Mouse (Mus musculus) forebrain, embryonic 14.5 days (tissue): Measurements from ENCODE around the gene Gm10260. TPM values are rescaled to one million over a fixed set of nuclear protein-coding genes. Genes with fewer than 3 reads are reported as not detected.

Source experiments
- ATAC-seq: fragments of 200-750 bp; cut with Nextera tagmentation; 2 replicates; pipeline ENCODE4 v1.8.0; 2017; ENCODE audit warnings: mild to moderate bottlenecking, moderate library complexity
- DNase-seq: peaks from one replicate; pipeline ENCODE4 v3.0.0-alpha.2; 2015; ENCODE audit warnings: low spot score
- H3K27ac ChIP-seq: fragments of 300-500 bp; sonication (generic); 2 replicates; pipeline ENCODE4 v1.5.1; 2014; ENCODE audit warnings: low read depth, mild to moderate bottlenecking, control low read depth, low read length, moderate library complexity
- H3K27me3 ChIP-seq: fragments of 300-500 bp; sonication (generic); replicated peaks from 2 replicates; pipeline ENCODE4 v1.6.1; 2014; ENCODE audit warnings: low read length, control low read depth, mixed read lengths; ENCODE audit not compliant: control insufficient read depth, insufficient read depth
- H3K36me3 ChIP-seq: fragments of 300-500 bp; sonication (generic); 2 replicates; pipeline ENCODE4 v1.6.1; 2014; ENCODE audit warnings: low read length, control low read depth; ENCODE audit not compliant: control insufficient read depth, insufficient read depth
- H3K4me1 ChIP-seq: fragments of 300-500 bp; sonication (generic); 2 replicates; pipeline ENCODE4 v1.6.1; 2014; ENCODE audit warnings: antibody characterized with exemption, low read length, control low read depth; ENCODE audit not compliant: control insufficient read depth, insufficient read depth
- H3K4me2 ChIP-seq: fragments of 300-500 bp; sonication (generic); 2 replicates; pipeline ENCODE4 v1.6.1; 2014; ENCODE audit warnings: mild to moderate bottlenecking, control low read depth, low read length
- H3K4me3 ChIP-seq: fragments of 300-500 bp; sonication (generic); 2 replicates; pipeline ENCODE4 v1.5.1; 2014; ENCODE audit warnings: low read depth, low read length, control low read depth
- H3K9ac ChIP-seq: fragments of 300-500 bp; sonication (generic); 2 replicates; pipeline ENCODE4 v1.6.1; 2014; ENCODE audit warnings: mild to moderate bottlenecking, low read length, control low read depth, moderate library complexity
- H3K9me3 ChIP-seq: fragments of 300-500 bp; sonication (generic); replicated peaks from 2 replicates; pipeline ENCODE4 v1.6.1; 2016; ENCODE audit warnings: low read length, control low read depth, mixed read lengths; ENCODE audit not compliant: control insufficient read depth
- WGBS: fragments of 180-500 bp; shearing (Covaris S2); extraction: QIAGEN DNeasy Blood & Tissue Kit; methylation state at CpG from one replicate; pipeline ENCODE4 v1.1.7; 2014; 5-methylcytosine and 5-hydroxymethylcytosine counted together
- polyA plus RNA-seq: library from polyadenylated mRNA; unstranded; fragments of >200 nt; fragmentation: Nextera tagmentation; extraction: Ambion mirVana; gene quantifications from 2 replicates; pipeline ENCODE4 v1.2.1, GENCODE M21; 2014

Gene Gm10260
- polyA plus RNA-seq, 1 experiment from 2014 or later, result 2.9 TPM

GRCm38 (mm10) chr13:97763436-97763835, 3.0 kb upstream of the Gm10260 start:
- no peak overlapping the region for H3K9ac ChIP-seq
- no peaks in the 10 kb centered on the region for H3K9me3 ChIP-seq
- no peak overlapping the region for H3K4me3 ChIP-seq
- H3K27ac ChIP-seq, result no peak overlapping the region
- no peaks in the 10 kb centered on the region for H3K36me3 ChIP-seq
- peaks cover 12% of the 10 kb centered on the region for H3K4me1 ChIP-seq
- 65% methylated on average over 6 of the region's 6 CpGs for WGBS
- peak; percentile 39 for DNase-seq
- ATAC-seq, result peak; percentile 20; the same call in 1 of the 2 replicates
- no peak overlapping the region for H3K4me2 ChIP-seq
- H3K27me3 ChIP-seq, result no peaks in the 10 kb centered on the region

- Histone ChIP-seq H3K9ac (no peak overlapping the region), H3K4me3 (no peak overlapping the region), H3K9me3 (no peaks in the 10 kb centered on the region), H3K27ac (no peak overlapping the region), H3K4me1 (peaks cover 13% of the 10 kb centered on the region), H3K4me2 (no peak overlapping the region), H3K36me3 (no peaks in the 10 kb centered on the region), H3K27me3 (no peaks in the 10 kb centered on the region)
- DNase-seq, result no peak
- no peak for ATAC-seq
- WGBS, result 95% methylated on average over 8 of the region's 8 CpGs
These were observed 1.7 kb upstream of the Gm10260 start for GRCm38 (mm10) chr13:97762121-97762520.

- no peak overlapping the region for H3K9ac ChIP-seq
- ATAC-seq, result peak; percentile 88
- H3K4me1 ChIP-seq, result peaks cover 16% of the 10 kb centered on the region
- no peak overlapping the region for H3K4me3 ChIP-seq
- no peaks in the 10 kb centered on the region for H3K36me3 ChIP-seq
- H3K9me3 ChIP-seq, result no peaks in the 10 kb centered on the region
- 8% methylated on average over 4 of the region's 4 CpGs for WGBS
- H3K27me3 ChIP-seq, result no peaks in the 10 kb centered on the region
- no peak overlapping the region for H3K4me2 ChIP-seq
- DNase-seq, result peak; percentile 86
- peak overlapping the region; percentile 72 for H3K27ac ChIP-seq
These were observed 3.4 kb downstream of the Gm10260 start for GRCm38 (mm10) chr13:97757033-97757432.

GRCm38 (mm10) chr13:97756091-97756490, 4.3 kb downstream of the Gm10260 start:
- H3K27ac ChIP-seq, result peak overlapping the region; percentile 72
- no peak overlapping the region for H3K4me3 ChIP-seq
- no peaks in the 10 kb centered on the region for H3K27me3 ChIP-seq
- WGBS, result 80% methylated on average over 6 of the region's 6 CpGs
- no peak overlapping the region for H3K4me2 ChIP-seq
- no peaks in the 10 kb centered on the region for H3K36me3 ChIP-seq
- H3K9ac ChIP-seq, result no peak overlapping the region
- DNase-seq (no peak), ATAC-seq (no peak)
- no peaks in the 10 kb centered on the region for H3K9me3 ChIP-seq
- peaks cover 21% of the 10 kb centered on the region for H3K4me1 ChIP-seq

- peaks cover 42% of the 10 kb centered on the region for H3K4me1 ChIP-seq
- 17% methylated on average over 4 of the region's 4 CpGs for WGBS
- no peaks in the 10 kb centered on the region for H3K36me3 ChIP-seq
- DNase-seq (peak; percentile 67), ATAC-seq (no peak)
- H3K9me3 ChIP-seq, result no peaks in the 10 kb centered on the region
- H3K4me3 ChIP-seq, result no peak overlapping the region
- peak overlapping the region; percentile 82 for H3K27ac ChIP-seq
- H3K4me2 ChIP-seq, result no peak overlapping the region
- H3K27me3 ChIP-seq, result no peaks in the 10 kb centered on the region
- no peak overlapping the region for H3K9ac ChIP-seq
These were observed 9.5 kb downstream of the Gm10260 start for GRCm38 (mm10) chr13:97750851-97751381.

GRCm38 (mm10) chr13:97747037-97747860, 13.2 kb downstream of the Gm10260 start:
- H3K9ac ChIP-seq, result no peak overlapping the region
- H3K4me3 ChIP-seq, result 0 out of 2 replicates have a peak overlapping the region, but pooled peaks have one; percentile 10
- H3K27ac ChIP-seq, result peak overlapping the region; percentile 79
- peak; percentile 86 for ATAC-seq
- peak; percentile 94 for DNase-seq
- H3K36me3 ChIP-seq, result no peaks in the 10 kb centered on the region
- no peaks in the 10 kb centered on the region for H3K9me3 ChIP-seq
- H3K4me1 ChIP-seq, result peaks cover 55% of the 10 kb centered on the region
- no peaks in the 10 kb centered on the region for H3K27me3 ChIP-seq
- H3K4me2 ChIP-seq, result peak overlapping the region; percentile 47
- 2% methylated on average over 20 of the region's 20 CpGs for WGBS

- H3K27ac ChIP-seq, result 0 out of 2 replicates have a peak overlapping the region, but pooled peaks have one; percentile 46
- no peak for ATAC-seq
- no peak overlapping the region for H3K4me2 ChIP-seq
- 44% methylated on average over 7 of the region's 7 CpGs for WGBS
- peaks cover 41% of the 10 kb centered on the region for H3K4me1 ChIP-seq
- H3K36me3 ChIP-seq, result no peaks in the 10 kb centered on the region
- DNase-seq, result peak; percentile 56
- no peak overlapping the region for H3K9ac ChIP-seq
- no peaks in the 10 kb centered on the region for H3K27me3 ChIP-seq
- no peak overlapping the region for H3K4me3 ChIP-seq
- H3K9me3 ChIP-seq, result no peaks in the 10 kb centered on the region
These were observed 15.8 kb downstream of the Gm10260 start for GRCm38 (mm10) chr13:97744669-97745068.

- ATAC-seq, result no peak
- Histone ChIP-seq H3K27ac (no peak overlapping the region), H3K36me3 (no peaks in the 10 kb centered on the region), H3K4me2 (no peak overlapping the region), H3K9me3 (no peaks in the 10 kb centered on the region), H3K4me3 (no peak overlapping the region), H3K4me1 (peaks cover 40% of the 10 kb centered on the region), H3K27me3 (no peaks in the 10 kb centered on the region), H3K9ac (no peak overlapping the region)
- DNase-seq, result no peak
- 38% methylated on average over 2 of the region's 2 CpGs for WGBS
These were observed 16.4 kb downstream of the Gm10260 start for GRCm38 (mm10) chr13:97744036-97744435.
